Mouse (Mus musculus) fat pad, adult 2 months (tissue): ENCODE data around the gene Gtf3c5.

Experiments
- DNase-seq: peaks from one replicate; pipeline ENCODE4 v3.0.0-alpha.2; 2011; ENCODE audit warnings: low read depth, low spot score; ENCODE audit errors: extremely low read depth

Gene Gtf3c5

GRCm38 (mm10) chr2:28583651-28584050 is at the start of gene Gtf3c5:
Gtf3c5 (minus strand) TSS chr2:28583751.
- DNase-seq = no peak

- no peak for DNase-seq
These were observed 49.6 kb upstream of the Gtf3c5 start for GRCm38 (mm10) chr2:28633136-28633535.

GRCm38 (mm10) chr2:28632626-28633025 is 49.1 kb upstream of the Gtf3c5 start:
- no peak for DNase-seq

- no peak for DNase-seq
These were observed 46.4 kb upstream of the Gtf3c5 start for GRCm38 (mm10) chr2:28629911-28630381.

- DNase-seq = no peak
These were observed 44.5 kb upstream of the Gtf3c5 start for GRCm38 (mm10) chr2:28628053-28628452.

- DNase-seq = no peak
These were observed 42.5 kb upstream of the Gtf3c5 start for GRCm38 (mm10) chr2:28626038-28626437.

- DNase-seq = no peak
These were observed 41.3 kb upstream of the Gtf3c5 start for GRCm38 (mm10) chr2:28624870-28625269.

- no peak for DNase-seq
These were observed 39.1 kb upstream of the Gtf3c5 start for GRCm38 (mm10) chr2:28622521-28623124.

- DNase-seq = no peak
These were observed 38.2 kb upstream of the Gtf3c5 start, which contains the start of gene Gfi1b for GRCm38 (mm10) chr2:28621664-28622171. Gfi1b (minus strand) TSS chr2:28621982.

GRCm38 (mm10) chr2:28621111-28621510 is 37.6 kb upstream of the Gtf3c5 start:
- DNase-seq = no peak

- DNase-seq = no peak
These were observed 37.0 kb upstream of the Gtf3c5 start for GRCm38 (mm10) chr2:28620522-28620921.

GRCm38 (mm10) chr2:28619369-28619768 is 35.8 kb upstream of the Gtf3c5 start:
- no peak for DNase-seq

- DNase-seq = no peak
These were observed 35.3 kb upstream of the Gtf3c5 start for GRCm38 (mm10) chr2:28618777-28619336.

- DNase-seq = no peak
These were observed 34.2 kb upstream of the Gtf3c5 start for GRCm38 (mm10) chr2:28617498-28618486.

GRCm38 (mm10) chr2:28616874-28617273 is 33.3 kb upstream of the Gtf3c5 start:
- no peak for DNase-seq

- no peak for DNase-seq
These were observed 32.8 kb upstream of the Gtf3c5 start for GRCm38 (mm10) chr2:28616358-28616757.

- no peak for DNase-seq
These were observed 30.0 kb upstream of the Gtf3c5 start for GRCm38 (mm10) chr2:28613599-28613998.

- no peak for DNase-seq
These were observed 29.0 kb upstream of the Gtf3c5 start for GRCm38 (mm10) chr2:28612436-28613063.

- no peak for DNase-seq
These were observed 27.8 kb upstream of the Gtf3c5 start for GRCm38 (mm10) chr2:28611407-28611787.

- no peak for DNase-seq
These were observed 27.3 kb upstream of the Gtf3c5 start for GRCm38 (mm10) chr2:28610716-28611406.
